Mouse (Mus musculus) mesoderm, embryonic 11.5 days (tissue): Measurements from ENCODE around the gene Gm45837.

Experiments
- DNase-seq: peaks from one replicate; pipeline ENCODE4 v3.0.0-alpha.2; 2012; ENCODE audit warnings: low read depth, low spot score

The Gm45837 gene

DNA sequence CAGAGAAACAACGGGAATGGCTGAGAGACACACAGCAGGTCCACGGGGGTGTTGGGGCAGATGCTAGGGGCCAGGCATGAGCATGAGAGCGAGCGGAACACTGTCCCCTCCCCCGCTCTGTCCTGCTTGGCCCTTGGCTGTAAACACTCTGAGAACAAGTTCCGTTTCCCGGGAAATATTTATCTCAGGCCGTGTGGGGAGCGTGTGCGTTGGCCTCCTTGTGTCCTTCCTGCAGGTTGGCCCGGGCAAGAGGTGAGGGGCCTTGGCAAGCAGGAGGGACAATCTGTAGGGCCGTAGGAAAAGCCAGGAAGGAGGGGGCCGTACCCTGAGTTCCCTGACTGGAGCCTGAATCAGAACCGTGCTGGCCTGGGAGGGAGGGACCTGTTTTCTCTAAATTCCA is 54.7 kb downstream of the Gm45837 start:
- DNase-seq: no peak

DNA sequence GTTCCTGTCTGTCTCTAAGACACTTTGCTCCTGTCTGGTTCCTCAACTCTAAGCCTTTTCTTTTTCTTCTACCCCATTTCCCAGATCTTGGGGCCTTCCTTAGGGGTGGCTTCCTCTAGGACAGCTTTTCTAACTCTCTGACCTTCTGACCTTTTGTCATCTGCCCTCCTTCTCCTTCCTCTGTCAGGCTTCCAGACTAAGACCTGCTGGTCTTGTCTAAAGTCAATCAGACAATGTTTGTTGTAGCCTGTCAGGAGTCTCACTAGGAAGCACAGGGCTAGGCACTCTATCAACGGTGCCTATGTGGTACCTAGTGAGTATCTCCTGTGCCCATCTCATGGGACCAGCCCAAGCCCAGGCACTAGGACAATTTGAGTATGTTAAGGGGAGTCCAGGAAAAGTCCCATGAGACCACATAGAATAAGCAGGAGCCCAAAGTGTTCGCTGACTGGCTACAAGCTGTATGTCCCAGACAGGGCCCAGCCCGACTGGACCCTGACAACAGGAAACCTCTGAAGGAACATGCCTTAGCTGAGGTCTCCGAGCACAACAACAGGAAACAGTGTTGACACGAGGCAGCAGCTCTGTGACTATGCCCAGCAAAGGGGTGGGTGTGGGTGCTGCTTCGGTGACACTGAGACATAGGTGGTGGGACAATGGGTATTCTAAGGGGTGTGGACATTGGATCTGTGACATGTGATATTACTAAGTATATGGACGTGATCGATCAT is 55.3 kb downstream of the Gm45837 start:
- no peak for DNase-seq

DNA sequence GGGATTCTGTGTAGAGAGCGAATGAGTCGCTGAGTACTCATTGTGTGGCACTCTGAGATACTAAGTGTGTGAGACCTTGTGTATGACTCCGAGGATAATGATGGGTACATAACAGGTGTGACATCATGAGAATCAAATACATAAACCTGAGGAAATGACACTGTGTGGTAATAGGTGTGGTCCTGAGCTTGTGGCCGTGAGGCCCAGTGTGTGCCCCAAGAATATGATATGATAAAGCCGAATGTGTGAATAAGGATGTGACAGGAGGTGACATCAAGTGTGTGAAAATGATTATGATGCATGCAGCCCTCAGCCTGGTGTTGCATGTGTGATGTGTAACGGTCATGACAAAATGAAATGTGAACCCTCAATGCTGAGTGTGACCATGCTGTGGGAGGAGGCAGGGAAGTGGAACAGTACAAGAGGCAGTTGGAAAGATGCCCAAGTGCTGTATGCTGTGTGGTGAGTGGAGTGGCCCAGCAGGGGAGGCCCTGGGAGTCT is 55.9 kb downstream of the Gm45837 start:
- no peak for DNase-seq

DNA sequence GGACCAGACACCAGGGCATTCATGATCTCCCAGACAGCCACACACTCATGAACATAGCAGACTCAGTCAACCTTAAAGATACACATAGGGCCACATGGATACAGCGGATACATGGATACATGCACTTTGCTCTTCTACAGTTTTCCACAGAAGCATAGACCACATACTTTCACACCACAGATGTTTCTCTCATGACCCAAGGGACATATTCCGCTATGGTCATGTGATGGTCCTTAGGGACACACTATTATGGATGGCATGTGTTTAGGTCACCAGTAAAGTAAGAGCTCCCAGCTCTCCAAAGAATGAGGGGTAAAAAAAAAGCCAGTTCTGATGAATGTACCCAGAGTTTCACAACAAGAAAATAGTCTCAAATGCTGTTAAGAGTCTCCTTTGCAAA is 60.7 kb downstream of the Gm45837 start:
- DNase-seq: no peak

DNA sequence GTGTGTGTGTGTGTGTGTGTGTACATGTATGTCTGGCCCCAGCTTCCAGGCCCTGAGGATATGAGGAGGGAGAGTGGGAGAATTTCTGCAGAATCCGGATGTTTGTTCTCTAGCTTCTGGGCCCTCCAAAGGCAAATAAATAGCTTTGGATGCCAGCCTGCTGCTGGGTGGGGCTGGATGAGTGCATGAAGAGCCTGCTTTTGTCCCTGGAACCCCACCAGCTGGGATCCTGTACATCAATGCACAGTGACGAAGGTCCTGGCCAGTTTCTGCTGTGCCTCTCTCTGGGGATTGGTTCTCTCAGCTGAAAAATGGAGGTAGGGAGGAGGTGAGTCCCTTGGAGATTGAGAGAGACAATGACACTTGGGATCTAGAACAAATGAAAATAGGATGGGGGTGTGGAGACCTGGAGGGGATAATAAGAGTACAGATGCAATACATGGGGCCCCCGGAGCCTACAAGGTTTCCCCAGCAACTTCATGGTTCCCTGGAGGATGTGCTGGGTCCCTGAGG is 61.3 kb downstream of the Gm45837 start:
- DNase-seq: no peak

DNA sequence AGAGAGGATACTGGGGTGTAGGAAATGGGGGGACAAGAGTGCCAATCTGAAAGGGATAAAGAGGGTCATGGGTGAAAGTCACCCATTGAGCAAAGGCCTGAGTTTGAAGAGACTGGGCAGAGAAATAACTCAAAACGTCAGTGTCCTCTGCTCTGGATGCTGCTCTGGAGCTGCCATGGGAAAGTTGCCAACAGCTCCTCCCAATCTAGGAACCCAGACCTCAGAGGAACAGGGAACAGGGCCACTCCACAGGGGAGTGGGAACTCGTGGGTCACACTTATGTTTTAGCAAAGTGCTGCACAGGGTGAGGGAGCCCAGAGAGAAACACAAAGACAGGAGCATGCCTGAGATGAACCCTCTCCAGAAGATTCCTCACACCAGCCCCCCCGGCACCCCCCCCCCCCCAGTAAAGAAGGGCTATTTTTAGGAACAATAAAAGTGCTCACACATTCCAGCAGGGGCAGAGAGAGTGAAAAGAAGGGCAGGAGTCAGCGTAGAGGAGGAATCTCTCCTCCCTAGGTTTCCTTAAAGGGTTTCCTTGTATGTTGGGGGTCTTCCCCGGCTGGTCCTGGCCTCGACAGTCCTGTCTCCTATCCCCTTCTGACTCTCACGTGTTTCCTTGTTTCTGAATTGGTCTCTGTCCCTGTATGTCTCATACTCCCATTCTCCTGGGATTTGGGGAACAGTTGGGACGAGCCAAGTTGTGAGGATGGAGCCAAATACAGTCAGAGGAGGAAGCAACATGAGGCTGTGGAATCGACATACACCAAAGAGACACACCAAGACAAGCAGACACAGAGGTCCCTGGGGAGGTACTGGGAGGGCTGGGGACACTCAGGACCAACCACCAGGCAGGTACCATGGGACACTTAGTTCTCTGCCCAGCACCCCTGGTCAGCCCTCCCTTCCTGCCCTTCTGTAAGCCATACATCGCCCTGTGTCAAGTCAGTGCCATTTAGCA is 62.2 kb downstream of the Gm45837 start:
- no peak for DNase-seq

DNA sequence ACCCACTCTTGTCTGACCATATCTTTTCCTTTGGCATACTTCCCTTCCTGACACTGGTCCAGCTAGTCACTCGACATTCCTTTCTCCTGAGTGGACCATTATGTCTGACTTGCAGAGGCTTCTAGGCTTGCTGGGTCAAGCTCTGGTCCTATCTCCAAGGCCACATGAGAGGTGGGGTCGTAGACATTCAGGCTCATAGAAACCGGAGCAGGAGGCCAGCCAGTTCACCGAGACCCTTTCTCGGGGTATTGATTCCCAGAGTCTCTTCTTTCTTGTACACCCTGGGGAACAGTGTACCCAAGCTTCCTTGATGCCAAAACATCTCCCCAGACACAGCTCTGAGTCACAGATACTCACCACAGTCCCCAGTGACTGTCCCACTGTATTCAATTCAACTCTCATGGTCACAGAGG is 63.7 kb downstream of the Gm45837 start:
- DNase-seq: no peak

DNA sequence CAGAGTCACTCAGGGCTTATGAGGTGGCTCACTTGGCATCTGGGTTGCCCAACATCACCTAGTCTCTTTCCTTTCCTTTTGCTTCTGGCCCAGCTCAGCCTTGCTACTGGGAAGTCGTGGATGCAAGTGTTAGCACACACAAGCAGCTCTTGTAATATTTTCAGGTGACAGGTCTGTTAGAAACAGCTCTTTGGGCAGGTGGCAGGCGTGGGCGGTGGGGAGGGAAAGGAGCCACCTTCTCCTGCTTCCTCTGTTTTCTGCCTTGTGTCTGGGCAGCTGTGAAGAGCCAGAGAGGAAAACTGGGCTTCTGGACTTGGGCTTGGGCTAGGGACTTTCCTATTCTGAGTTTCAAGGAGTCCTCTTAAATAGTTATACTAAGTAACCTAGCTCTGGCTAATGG is 65.3 kb downstream of the Gm45837 start:
- no peak for DNase-seq

DNA sequence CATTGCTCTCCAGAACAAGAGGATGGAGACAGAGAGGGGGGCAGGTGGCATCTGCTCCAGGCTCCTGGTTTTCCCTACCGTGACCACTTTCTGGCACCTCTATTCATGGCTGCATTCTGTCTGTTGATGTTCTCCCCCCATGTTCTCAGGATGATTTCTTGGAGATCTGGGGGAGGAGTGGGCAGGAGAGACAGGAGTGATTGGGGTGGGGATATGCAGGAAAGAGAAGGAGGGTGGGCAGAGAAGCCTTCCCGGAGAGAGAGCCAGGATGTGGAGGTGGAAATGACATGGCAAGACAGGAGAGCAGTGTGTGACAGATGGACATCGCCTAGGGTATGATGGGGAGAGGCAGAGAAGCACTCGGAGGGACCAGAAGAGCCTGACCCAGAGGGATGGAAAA is 65.8 kb downstream of the Gm45837 start:
- no peak for DNase-seq

DNA sequence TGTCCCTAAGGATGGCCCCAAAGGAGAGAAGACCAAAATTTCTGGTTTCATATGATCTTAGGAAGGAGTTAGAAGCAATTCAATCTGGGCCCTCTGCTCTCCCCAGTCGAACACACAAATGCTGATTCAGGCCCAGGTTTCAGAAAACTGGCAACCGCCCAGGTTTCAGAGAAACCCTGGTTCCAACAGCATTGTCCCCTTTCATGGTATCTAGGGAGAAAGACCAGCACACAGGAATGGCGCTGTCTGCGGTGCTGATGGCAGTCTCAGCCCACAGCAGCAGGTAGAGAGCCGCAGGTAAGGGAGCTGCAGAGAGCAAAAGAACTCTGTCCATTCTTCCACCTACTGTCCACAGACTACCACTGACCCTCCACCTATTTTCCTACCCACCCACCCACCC is 66.5 kb downstream of the Gm45837 start:
- DNase-seq: no peak

DNA sequence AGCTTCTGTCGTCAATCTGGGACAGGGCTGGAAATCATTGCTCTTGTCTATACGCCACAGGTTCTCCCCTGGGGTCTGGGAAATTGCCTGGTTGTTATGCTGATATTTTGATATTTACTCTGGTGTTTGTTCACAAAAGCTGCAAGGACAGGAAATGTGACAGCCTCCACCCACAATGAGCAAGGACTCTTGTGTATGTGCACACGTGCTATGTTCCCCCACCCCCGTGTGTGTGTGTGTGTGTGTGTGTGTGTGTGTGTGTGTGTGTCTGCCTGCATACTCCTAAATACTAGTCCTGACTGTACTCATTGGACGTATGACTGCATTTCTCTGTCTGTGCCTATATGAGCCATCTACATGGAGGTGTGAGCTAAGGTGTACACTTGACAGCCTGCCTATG is 67.4 kb downstream of the Gm45837 start:
- no peak for DNase-seq

DNA sequence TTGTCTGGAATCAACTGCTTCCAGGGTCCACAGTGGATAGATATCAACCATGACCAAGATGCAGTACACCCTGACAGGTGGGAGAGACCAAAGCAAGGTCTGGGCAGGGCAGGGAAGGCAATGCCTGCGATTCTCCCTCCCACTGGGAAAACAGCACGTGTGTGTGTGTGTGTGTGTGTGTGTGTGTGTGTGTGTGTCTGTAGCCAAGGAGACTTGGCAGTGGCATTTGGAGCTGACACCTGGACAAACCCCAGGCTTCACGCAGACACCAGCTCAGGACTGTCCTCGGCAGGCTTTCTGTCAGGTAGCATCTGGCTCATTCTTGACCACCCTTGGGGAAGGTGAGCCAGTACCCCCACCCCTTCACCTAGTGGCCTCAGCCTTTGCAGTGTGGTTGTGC is 69.2 kb downstream of the Gm45837 start:
- no peak for DNase-seq

DNA sequence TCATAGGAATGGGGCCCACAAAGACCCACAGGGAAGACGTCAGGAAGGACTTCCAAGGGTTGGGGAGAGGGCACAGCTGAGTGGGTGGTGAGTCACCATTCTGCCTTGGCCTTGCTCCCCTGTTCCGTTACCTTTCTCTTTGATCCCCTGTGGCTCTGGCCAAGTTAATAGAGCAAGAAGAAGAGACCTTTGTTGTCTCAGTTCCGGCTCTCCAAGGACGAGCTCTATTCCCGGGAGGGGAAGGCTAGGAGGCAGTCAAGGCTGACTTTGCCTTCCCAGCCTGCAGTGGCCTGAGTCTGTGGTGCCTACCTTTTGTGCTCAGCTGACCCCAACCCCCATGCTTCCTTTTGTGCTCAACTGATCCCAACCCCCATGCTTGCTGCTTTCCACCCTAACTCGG is 70.0 kb downstream of the Gm45837 start:
- DNase-seq: no peak

DNA sequence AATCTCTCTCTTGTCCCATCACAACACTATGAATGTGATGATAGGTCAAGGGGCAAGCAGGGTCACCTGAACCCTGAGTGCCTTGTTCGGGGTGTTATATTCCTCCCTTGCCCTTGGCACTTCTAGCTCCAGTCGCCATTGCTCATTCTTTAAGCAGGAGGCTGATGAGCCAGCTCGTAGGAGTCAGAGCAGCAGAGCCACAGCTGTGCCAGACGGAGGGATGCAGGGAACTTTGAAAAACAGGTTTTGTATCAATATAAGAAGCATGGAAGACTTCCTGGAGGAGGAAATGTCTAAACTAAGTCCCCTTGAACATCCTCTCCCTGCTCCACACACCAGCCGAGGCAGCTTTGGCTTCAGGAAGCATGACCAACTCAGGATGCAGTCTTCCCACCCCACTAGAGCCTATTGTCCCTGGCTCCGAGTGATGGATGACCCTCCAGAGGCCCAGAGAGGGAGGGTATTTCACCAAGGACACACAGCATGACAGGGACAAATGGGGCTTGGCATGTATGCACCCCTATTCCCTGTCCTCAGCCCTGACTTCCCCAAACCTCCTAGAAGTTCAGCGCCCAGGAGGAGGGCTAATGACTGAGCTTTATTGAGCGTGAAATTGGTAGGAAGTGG is 71.3 kb downstream of the Gm45837 start:
- DNase-seq: no peak

DNA sequence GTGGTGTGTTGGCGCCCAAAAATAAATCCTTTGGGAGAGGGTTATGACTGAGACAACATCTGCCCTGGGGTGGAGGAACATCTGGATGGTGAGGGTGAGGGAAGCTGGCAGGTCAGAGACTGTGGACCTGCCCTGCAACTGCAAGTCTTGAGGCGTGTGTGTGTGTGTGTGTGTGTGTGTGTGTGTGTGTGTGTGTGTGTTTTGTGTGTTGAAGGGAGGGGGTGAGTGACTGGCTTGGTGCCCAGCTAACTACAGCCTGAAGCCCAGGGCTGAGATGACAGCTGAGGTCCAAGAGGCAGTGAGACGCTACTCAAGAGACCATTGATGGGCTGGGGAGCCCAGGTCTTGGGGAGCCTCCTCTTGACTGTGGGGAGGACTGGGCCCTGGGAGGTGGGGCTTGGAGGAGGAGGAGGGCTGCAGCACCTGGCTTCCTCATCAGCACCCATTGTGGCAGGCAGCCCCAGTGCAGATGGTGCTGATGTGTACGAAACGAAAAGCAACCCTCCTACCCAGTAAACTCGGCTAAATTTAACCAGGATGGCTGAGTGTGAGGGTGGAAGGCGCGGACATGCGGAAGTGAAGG is 71.9 kb downstream of the Gm45837 start:
- DNase-seq: no peak

DNA sequence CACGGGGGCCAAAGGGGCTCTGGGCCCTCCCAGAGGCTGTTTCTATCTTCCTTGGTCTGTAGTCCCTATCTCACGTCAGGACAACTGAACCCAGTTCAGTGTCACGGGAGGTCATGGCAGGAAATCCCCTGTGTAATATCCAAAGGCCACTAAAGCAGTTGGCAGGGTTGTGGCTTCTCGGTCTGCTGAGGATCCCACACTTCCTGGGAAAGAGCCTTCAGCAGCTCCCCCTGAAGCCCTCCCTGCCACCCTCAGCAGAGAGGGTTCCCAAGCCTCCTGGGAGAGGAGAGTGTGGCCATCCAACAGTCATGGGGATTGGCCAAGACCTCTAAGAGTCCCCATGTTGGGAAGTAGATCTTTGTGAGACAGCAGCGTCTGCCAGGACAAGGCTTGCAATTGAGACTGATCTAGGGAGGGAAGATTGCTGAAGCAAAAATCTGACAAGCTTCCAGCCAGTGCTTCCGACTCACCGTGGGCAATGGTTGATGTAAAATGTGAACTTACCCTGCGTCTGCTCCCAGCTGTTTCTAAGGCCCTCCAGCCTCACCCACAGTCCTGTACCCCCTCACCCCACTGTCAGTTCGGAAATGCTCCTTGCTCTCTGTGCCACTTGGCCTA is 72.9 kb downstream of the Gm45837 start:
- DNase-seq: no peak

DNA sequence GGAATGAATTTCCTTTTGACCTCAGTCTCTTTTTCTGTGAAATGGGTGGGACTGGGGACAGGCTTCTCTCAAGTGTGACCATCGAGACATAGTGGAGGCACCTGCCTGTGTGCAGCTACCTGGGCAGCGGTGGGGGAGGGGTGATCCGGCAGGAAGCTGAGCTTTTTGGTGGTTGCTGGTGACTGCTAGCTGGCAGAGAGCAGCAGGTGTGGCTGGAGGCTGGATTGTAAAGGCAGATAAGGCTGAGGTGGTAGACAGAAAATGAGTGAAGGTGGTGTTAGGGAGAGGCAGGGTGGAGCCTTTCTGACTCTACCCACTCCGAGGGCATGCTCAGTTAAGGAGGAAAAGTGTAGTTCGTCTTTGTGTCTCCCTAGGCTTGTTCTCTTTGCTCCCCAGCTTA is 76.4 kb downstream of the Gm45837 start:
- DNase-seq: no peak

DNA sequence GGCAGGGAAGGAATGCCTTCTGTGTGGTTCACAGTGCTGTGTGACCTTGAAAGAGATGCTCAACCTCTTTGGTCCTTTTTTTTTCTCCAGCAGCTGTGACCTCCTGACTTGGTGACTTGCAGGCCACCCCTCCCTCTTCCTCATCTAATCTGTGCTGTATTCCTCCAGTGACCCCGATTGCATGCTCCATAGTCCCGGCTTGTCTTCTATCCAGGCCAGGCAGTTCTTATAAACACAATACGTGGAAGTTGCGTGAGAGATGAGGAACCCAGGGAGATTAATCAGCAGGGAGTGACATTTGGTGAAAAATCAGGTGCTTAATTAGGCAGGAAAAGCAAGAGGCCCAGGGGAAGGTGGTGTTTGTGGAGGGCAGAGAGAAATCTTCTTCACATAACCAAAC is 80.3 kb downstream of the Gm45837 start:
- DNase-seq: no peak

DNA sequence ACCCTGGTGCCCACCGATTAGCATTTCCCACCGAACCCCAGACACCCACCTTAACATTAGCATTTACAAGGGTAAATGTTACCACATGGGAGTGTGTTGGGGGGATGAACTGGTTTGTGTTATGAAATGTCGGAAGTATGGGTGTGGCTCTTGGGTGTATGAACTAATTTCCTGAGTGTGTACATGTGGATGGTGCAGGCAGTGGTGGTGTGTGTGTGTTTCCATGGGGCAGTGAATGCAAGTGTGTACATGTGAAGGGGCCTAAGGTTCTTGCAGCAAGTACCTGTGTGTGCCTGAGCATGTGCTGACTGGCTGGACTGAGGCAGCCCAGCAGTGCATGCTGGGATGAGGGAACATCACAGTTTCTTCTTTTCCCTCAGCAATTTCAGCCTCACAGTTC is 87.7 kb downstream of the Gm45837 start:
- no peak for DNase-seq

DNA sequence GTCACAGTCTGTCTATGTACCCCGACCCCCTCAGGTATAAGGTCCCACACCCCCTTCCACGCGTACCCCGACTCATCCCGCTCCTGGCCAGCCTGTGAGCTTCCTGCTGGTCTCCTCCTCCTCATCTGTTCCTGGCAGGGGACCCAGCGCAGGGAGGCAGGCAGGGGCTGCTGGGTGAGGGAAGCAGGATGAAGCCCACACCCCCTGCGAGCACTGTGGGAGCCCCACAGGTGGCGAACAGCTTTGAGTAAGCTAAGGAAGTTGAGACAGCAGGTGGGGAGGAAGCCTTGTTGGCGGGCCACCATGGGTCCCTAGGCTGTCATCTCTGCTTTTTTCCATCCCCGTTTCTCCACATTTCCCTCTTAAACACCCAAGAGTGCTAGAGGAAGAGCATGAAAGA is 88.6 kb downstream of the Gm45837 start:
- DNase-seq: no peak

DNA sequence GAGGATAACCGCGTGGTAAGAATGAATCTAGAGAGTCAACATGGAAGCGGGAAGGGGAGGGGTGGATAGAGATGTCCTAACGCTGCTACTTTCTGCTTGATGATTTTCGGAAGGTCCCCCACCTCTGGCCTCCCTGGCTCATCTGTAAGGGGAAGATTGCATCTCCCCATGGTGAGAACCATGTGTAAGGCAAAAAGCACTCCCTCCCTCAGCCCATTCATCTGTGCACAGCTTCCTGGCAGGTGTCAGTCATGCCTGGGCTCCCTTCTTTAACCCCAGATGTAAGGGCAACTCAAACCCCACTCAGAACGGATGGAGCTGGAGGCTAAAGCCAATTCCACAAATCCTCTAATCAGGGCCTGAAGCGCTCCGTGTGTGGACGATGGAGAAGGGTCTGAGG is 89.0 kb downstream of the Gm45837 start:
- no peak for DNase-seq
